Mouse (Mus musculus): Measurements from ENCODE around the gene Brpf3. TPM values are rescaled to one million over a fixed set of nuclear protein-coding genes. Genes with fewer than 3 reads are reported as not detected.

Gene Brpf3
- polyA plus RNA-seq, 1 experiment from 2014 or later = 9.6 TPM

GRCm38 (mm10) chr17:28781290-28782045 lies 19.4 kb upstream of the Brpf3 start:
- no peaks in the 10 kb centered on the region for H3K4me1 ChIP-seq (ENCODE audit: control insufficient read depth, insufficient read depth, low read length)
- H3K4me2 ChIP-seq (ENCODE audit: low read depth, severe bottlenecking) = no peak overlapping the region
- ATAC-seq (ENCODE audit: insufficient number of reproducible peaks, low FRiP score, low TSS enrichment, low read depth) = no peak
- WGBS = 50% methylated on average over 9 of the region's 9 CpGs
- no peak overlapping the region for H3K9ac ChIP-seq (ENCODE audit: low read length)
- no peak for DNase-seq (ENCODE audit: low spot score)
- no peak overlapping the region for H3K4me3 ChIP-seq (ENCODE audit: low read depth, low read length)
- H3K27me3 ChIP-seq (ENCODE audit: control insufficient read depth, insufficient read depth, low read length) = no peaks in the 10 kb centered on the region
- H3K9me3 ChIP-seq (ENCODE audit: control insufficient read depth, low read length) = no peaks in the 10 kb centered on the region
- no peak overlapping the region for H3K27ac ChIP-seq (replicated peaks; ENCODE audit: low read depth, low read length)
- H3K36me3 ChIP-seq (ENCODE audit: control insufficient read depth, insufficient read depth, low read length) = no peaks in the 10 kb centered on the region

- ATAC-seq (ENCODE audit: insufficient number of reproducible peaks, low FRiP score, low TSS enrichment, low read depth) (no peak), DNase-seq (ENCODE audit: low spot score) (no peak)
- no peaks in the 10 kb centered on the region for H3K27me3 ChIP-seq (ENCODE audit: control insufficient read depth, insufficient read depth, low read length)
- no peaks in the 10 kb centered on the region for H3K36me3 ChIP-seq (ENCODE audit: control insufficient read depth, insufficient read depth, low read length)
- 92% methylated on average over 3 of the region's 3 CpGs for WGBS
- H3K4me1 ChIP-seq (ENCODE audit: control insufficient read depth, insufficient read depth, low read length) = no peaks in the 10 kb centered on the region
- no peak overlapping the region for H3K4me2 ChIP-seq (ENCODE audit: low read depth, severe bottlenecking)
- H3K9me3 ChIP-seq (ENCODE audit: control insufficient read depth, low read length) = no peaks in the 10 kb centered on the region
- H3K4me3 ChIP-seq (ENCODE audit: low read depth, low read length) = no peak overlapping the region
- H3K9ac ChIP-seq (ENCODE audit: low read length) = no peak overlapping the region
- no peak overlapping the region for H3K27ac ChIP-seq (replicated peaks; ENCODE audit: low read depth, low read length)
Observed at GRCm38 (mm10) chr17:28785036-28785435, 15.9 kb upstream of the Brpf3 start.

- Histone ChIP-seq H3K4me2 (ENCODE audit: low read depth, severe bottlenecking) (no peak overlapping the region), H3K27ac (replicated peaks; ENCODE audit: low read depth, low read length) (no peak overlapping the region), H3K4me1 (ENCODE audit: control insufficient read depth, insufficient read depth, low read length) (no peaks in the 10 kb centered on the region), H3K36me3 (ENCODE audit: control insufficient read depth, insufficient read depth, low read length) (no peaks in the 10 kb centered on the region), H3K9ac (ENCODE audit: low read length) (no peak overlapping the region), H3K9me3 (ENCODE audit: control insufficient read depth, low read length) (no peaks in the 10 kb centered on the region), H3K4me3 (ENCODE audit: low read depth, low read length) (no peak overlapping the region), H3K27me3 (ENCODE audit: control insufficient read depth, insufficient read depth, low read length) (no peaks in the 10 kb centered on the region)
- 96% methylated on average over 12 of the region's 12 CpGs for WGBS
- no peak for ATAC-seq (ENCODE audit: insufficient number of reproducible peaks, low FRiP score, low TSS enrichment, low read depth)
- DNase-seq (ENCODE audit: low spot score) = no peak
Observed at GRCm38 (mm10) chr17:28787507-28787906, 13.4 kb upstream of the Brpf3 start.

GRCm38 (mm10) chr17:28797031-28797430 lies 3.9 kb upstream of the Brpf3 start:
- Histone ChIP-seq H3K27ac (replicated peaks; ENCODE audit: low read depth, low read length) (no peak overlapping the region), H3K9ac (ENCODE audit: low read length) (no peak overlapping the region), H3K9me3 (ENCODE audit: control insufficient read depth, low read length) (no peaks in the 10 kb centered on the region), H3K27me3 (ENCODE audit: control insufficient read depth, insufficient read depth, low read length) (no peaks in the 10 kb centered on the region), H3K4me3 (ENCODE audit: low read depth, low read length) (no peak overlapping the region), H3K36me3 (ENCODE audit: control insufficient read depth, insufficient read depth, low read length) (no peaks in the 10 kb centered on the region), H3K4me1 (ENCODE audit: control insufficient read depth, insufficient read depth, low read length) (peaks cover 2% of the 10 kb centered on the region; the same call in 1 of the 2 replicates), H3K4me2 (ENCODE audit: low read depth, severe bottlenecking) (no peak overlapping the region)
- ATAC-seq (ENCODE audit: insufficient number of reproducible peaks, low FRiP score, low TSS enrichment, low read depth) (no peak), DNase-seq (ENCODE audit: low spot score) (no peak)
- WGBS = 93% methylated on average over 4 of the region's 4 CpGs

GRCm38 (mm10) chr17:28799291-28800160 lies 1.4 kb upstream of the Brpf3 start:
- no peaks in the 10 kb centered on the region for H3K27me3 ChIP-seq (ENCODE audit: control insufficient read depth, insufficient read depth, low read length)
- ATAC-seq (ENCODE audit: insufficient number of reproducible peaks, low FRiP score, low TSS enrichment, low read depth) (no peak), DNase-seq (ENCODE audit: low spot score) (no peak)
- no peaks in the 10 kb centered on the region for H3K9me3 ChIP-seq (ENCODE audit: control insufficient read depth, low read length)
- no peaks in the 10 kb centered on the region for H3K36me3 ChIP-seq (ENCODE audit: control insufficient read depth, insufficient read depth, low read length)
- H3K4me2 ChIP-seq (ENCODE audit: low read depth, severe bottlenecking) = peak overlapping the region; percentile 94
- 15% methylated on average over 14 of the region's 14 CpGs for WGBS
- peaks cover 2% of the 10 kb centered on the region; the same call in 1 of the 2 replicates for H3K4me1 ChIP-seq (ENCODE audit: control insufficient read depth, insufficient read depth, low read length)
- H3K4me3 ChIP-seq (ENCODE audit: low read depth, low read length) = peak overlapping the region; percentile 75
- no peak overlapping the region for H3K27ac ChIP-seq (replicated peaks; ENCODE audit: low read depth, low read length)
- no peak overlapping the region for H3K9ac ChIP-seq (ENCODE audit: low read length)

GRCm38 (mm10) chr17:28800281-28800670 lies 614 bp upstream of the Brpf3 start:
- Histone ChIP-seq H3K27ac (replicated peaks; ENCODE audit: low read depth, low read length) (peak overlapping the region; percentile 97), H3K9ac (ENCODE audit: low read length) (peak overlapping the region; percentile 98), H3K27me3 (ENCODE audit: control insufficient read depth, insufficient read depth, low read length) (no peaks in the 10 kb centered on the region), H3K36me3 (ENCODE audit: control insufficient read depth, insufficient read depth, low read length) (no peaks in the 10 kb centered on the region), H3K4me2 (ENCODE audit: low read depth, severe bottlenecking) (peak overlapping the region; percentile 94), H3K4me3 (ENCODE audit: low read depth, low read length) (peak overlapping the region; percentile 75), H3K9me3 (ENCODE audit: control insufficient read depth, low read length) (no peaks in the 10 kb centered on the region), H3K4me1 (ENCODE audit: control insufficient read depth, insufficient read depth, low read length) (peaks cover 2% of the 10 kb centered on the region; the same call in 1 of the 2 replicates)
- DNase-seq (ENCODE audit: low spot score) = no peak
- 0 out of 2 replicates have a peak, but pooled peaks have one; percentile 24 for ATAC-seq (ENCODE audit: insufficient number of reproducible peaks, low FRiP score, low TSS enrichment, low read depth)
- 0% methylated on average over 15 of the region's 15 CpGs for WGBS

GRCm38 (mm10) chr17:28801474-28802005 lies 650 bp downstream of the Brpf3 start:
- peak overlapping the region; percentile 75 for H3K4me3 ChIP-seq (ENCODE audit: low read depth, low read length)
- H3K27ac ChIP-seq (replicated peaks; ENCODE audit: low read depth, low read length) = peak overlapping the region; percentile 97
- H3K4me2 ChIP-seq (ENCODE audit: low read depth, severe bottlenecking) = peak overlapping the region; percentile 94
- H3K27me3 ChIP-seq (ENCODE audit: control insufficient read depth, insufficient read depth, low read length) = no peaks in the 10 kb centered on the region
- peak; percentile 100 for DNase-seq (ENCODE audit: low spot score)
- peak overlapping the region; percentile 98 for H3K9ac ChIP-seq (ENCODE audit: low read length)
- peak; percentile 98 for ATAC-seq (ENCODE audit: insufficient number of reproducible peaks, low FRiP score, low TSS enrichment, low read depth)
- WGBS = 0% methylated on average over 41 of the region's 42 CpGs
- no peaks in the 10 kb centered on the region for H3K9me3 ChIP-seq (ENCODE audit: control insufficient read depth, low read length)
- peaks cover 2% of the 10 kb centered on the region; the same call in 1 of the 2 replicates for H3K4me1 ChIP-seq (ENCODE audit: control insufficient read depth, insufficient read depth, low read length)
- H3K36me3 ChIP-seq (ENCODE audit: control insufficient read depth, insufficient read depth, low read length) = peaks cover 8% of the 10 kb centered on the region

- Histone ChIP-seq H3K27me3 (ENCODE audit: control insufficient read depth, insufficient read depth, low read length) (no peaks in the 10 kb centered on the region), H3K27ac (replicated peaks; ENCODE audit: low read depth, low read length) (no peak overlapping the region), H3K36me3 (ENCODE audit: control insufficient read depth, insufficient read depth, low read length) (peaks cover 13% of the 10 kb centered on the region), H3K9ac (ENCODE audit: low read length) (peak overlapping the region; percentile 72), H3K4me1 (ENCODE audit: control insufficient read depth, insufficient read depth, low read length) (peaks cover 2% of the 10 kb centered on the region; the same call in 1 of the 2 replicates), H3K4me2 (ENCODE audit: low read depth, severe bottlenecking) (peak overlapping the region; percentile 50), H3K9me3 (ENCODE audit: control insufficient read depth, low read length) (no peaks in the 10 kb centered on the region; the same call in 1 of the 2 replicates), H3K4me3 (ENCODE audit: low read depth, low read length) (peak overlapping the region; percentile 75)
- no peak for ATAC-seq (ENCODE audit: insufficient number of reproducible peaks, low FRiP score, low TSS enrichment, low read depth)
- no peak for DNase-seq (ENCODE audit: low spot score)
- 1% methylated on average over 18 of the region's 18 CpGs for WGBS
Observed at GRCm38 (mm10) chr17:28802006-28802481, 1.2 kb downstream of the Brpf3 start.

Data from limb, embryonic 11.5 days (tissue).